Mouse (Mus musculus) brain, embryonic 14.5 days (tissue): Measurements from ENCODE around the gene Slc9a1.

ENCODE experiments used
- CTCF ChIP-seq: fragments of 200-500 bp; IDR thresholded peaks from 2 replicates; pipeline ENCODE4 v1.5.1; 2012; ENCODE audit warnings: inconsistent platforms, mild to moderate bottlenecking, moderate library complexity, borderline replicate concordance; ENCODE audit not compliant: insufficient read depth, insufficient read length; ENCODE audit errors: extremely low read depth
- POLR2A ChIP-seq: fragments of 200-500 bp; IDR thresholded peaks from 2 replicates; pipeline ENCODE4 v1.6.1; 2012; ENCODE audit warnings: mild to moderate bottlenecking, inconsistent platforms, borderline replicate concordance; ENCODE audit not compliant: poor library complexity, insufficient read depth, insufficient read length, severe bottlenecking; ENCODE audit errors: extremely low read depth

DNA sequence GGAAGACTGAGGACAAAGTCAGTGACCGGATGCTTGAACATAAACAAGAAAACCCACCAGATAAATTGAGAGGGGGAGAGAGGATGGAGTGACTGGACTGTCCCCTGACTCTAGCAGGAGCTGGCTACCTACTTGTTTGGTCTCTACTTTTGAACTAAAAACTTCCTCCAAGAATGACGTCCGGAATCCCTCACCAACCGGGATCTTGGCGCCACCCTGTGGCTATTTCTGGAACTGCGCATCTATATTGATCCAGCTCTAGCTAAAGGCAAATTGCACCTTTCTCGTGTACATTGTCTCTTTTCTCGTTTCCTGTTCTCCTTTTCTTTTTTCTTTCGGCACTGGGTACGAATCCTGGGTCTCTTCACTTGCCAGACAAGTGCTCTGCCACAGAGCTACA, 82.0 kb downstream of the Slc9a1 start:
- TF ChIP-seq CTCF (peak; percentile 96), POLR2A (no peak)
